Mouse (Mus musculus): ENCODE measurements around the gene Aaed1. TPM values are rescaled to one million over a fixed set of nuclear protein-coding genes. Genes with fewer than 3 reads are reported as not detected.

Aaed1 gene
- polyA plus RNA-seq, 1 experiment from 2014 or later, result 47.9 TPM

DNA sequence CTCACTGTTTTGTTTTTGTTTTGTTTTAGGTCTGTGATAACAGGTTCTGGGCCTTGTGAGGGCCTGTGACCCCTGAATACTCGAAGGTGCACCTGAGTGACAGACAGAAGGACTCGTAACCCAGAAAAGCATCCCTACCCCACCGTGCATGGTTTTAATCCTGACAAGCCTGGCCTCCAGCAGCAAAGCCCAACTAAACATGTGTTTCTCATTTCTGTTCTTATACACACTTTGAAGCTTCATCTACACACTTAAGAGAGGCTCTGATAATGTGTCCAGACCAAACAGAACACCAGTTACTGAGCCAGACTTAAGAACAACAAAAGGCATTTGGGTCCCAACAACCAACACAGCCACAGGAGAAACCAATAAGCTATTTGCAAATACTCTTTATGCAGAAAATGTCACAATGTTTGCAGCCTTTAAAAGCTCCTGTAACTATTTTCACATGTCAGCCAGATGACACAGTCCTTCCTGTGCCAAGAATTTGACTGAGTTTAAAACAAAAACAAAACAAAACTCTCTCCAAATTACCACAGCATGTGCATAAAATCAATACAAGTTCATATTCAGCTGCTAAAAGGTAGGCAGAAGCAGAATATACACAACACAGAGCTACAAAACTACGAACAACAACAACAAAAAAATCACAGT lies 77.3 kb downstream of the Aaed1 start:
- Histone ChIP-seq H3K4me2 (replicated peaks; ENCODE audit: low read depth) (no peak overlapping the region), H3K27ac (replicated peaks) (no peak overlapping the region), H3K4me3 (ENCODE audit: low read depth, low read length) (no peak overlapping the region), H3K9me3 (ENCODE audit: control insufficient read depth, low read length) (no peaks in the 10 kb centered on the region), H3K27me3 (ENCODE audit: control insufficient read depth, insufficient read depth, low read length) (no peaks in the 10 kb centered on the region), H3K36me3 (ENCODE audit: control insufficient read depth, insufficient read depth, low read length) (no peaks in the 10 kb centered on the region), H3K9ac (ENCODE audit: low read length) (no peak overlapping the region), H3K4me1 (replicated peaks; ENCODE audit: control insufficient read depth, insufficient read depth) (no peaks in the 10 kb centered on the region)
- no peak for DNase-seq (ENCODE audit: low spot score)
- TF ChIP-seq EP300 (optimal IDR thresholded peaks at IDR 0.05), result no peak
- TF ChIP-seq CTCF (IDR thresholded peaks at IDR 0.05; ENCODE audit: low read depth), result no peak
- no peak for ATAC-seq (ENCODE audit: low FRiP score, low TSS enrichment)
- 51% methylated on average over 4 of the region's 4 CpGs for WGBS

DNA sequence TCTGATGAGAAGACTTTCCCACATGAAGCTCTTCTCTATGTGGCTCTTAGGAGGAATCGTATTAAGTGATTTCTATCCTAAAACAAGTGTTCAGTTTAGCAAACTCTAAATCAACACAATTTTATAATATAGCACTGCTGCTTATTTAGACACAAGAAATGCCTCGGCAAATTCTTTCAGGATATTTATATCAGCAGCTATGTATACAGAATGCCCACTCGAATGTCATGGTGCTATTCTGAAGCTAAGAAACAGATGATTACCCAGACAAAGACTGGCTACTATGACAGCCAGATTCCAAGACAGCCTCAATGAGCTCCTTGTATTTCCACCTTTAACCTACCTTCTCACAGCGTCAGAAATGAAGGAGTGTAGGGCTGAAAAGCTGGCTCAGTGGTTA lies 79.4 kb downstream of the Aaed1 start:
- Histone ChIP-seq H3K36me3 (ENCODE audit: control insufficient read depth, insufficient read depth, low read length) (no peaks in the 10 kb centered on the region), H3K27me3 (ENCODE audit: control insufficient read depth, insufficient read depth, low read length) (no peaks in the 10 kb centered on the region), H3K4me3 (ENCODE audit: low read depth, low read length) (no peak overlapping the region), H3K9me3 (ENCODE audit: control insufficient read depth, low read length) (no peaks in the 10 kb centered on the region), H3K9ac (ENCODE audit: low read length) (no peak overlapping the region), H3K4me1 (replicated peaks; ENCODE audit: control insufficient read depth, insufficient read depth) (no peaks in the 10 kb centered on the region), H3K27ac (replicated peaks) (no peak overlapping the region), H3K4me2 (replicated peaks; ENCODE audit: low read depth) (no peak overlapping the region)
- DNase-seq (ENCODE audit: low spot score) (no peak), ATAC-seq (ENCODE audit: low FRiP score, low TSS enrichment) (no peak)
- WGBS, result 75% methylated on average over 4 of the region's 4 CpGs
- no peak for TF ChIP-seq EP300 (optimal IDR thresholded peaks at IDR 0.05)
- TF ChIP-seq CTCF (IDR thresholded peaks at IDR 0.05; ENCODE audit: low read depth), result no peak

DNA sequence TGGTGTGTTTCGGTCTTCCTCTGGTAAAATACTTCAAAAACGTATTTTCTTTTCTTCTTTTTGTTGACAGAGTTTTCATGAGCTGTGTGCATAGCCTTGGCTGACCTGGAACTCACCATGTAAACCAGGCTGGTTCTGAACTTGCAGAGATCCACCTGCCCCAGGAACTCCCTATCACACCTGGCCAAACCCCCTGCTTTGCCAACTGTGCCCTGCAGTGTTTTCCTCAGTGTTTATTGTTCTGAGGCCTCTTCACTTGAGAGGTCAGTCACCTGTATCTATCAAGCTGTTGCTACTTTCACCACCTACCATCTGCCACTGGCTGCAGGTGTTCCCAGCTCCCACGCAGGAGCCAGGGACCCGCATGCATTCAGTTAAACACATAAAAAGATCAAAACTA lies 85.8 kb downstream of the Aaed1 start:
- ATAC-seq (ENCODE audit: low FRiP score, low TSS enrichment) (no peak), DNase-seq (ENCODE audit: low spot score) (no peak)
- Histone ChIP-seq H3K27me3 (ENCODE audit: control insufficient read depth, insufficient read depth, low read length) (no peaks in the 10 kb centered on the region), H3K9me3 (ENCODE audit: control insufficient read depth, low read length) (no peaks in the 10 kb centered on the region), H3K4me1 (replicated peaks; ENCODE audit: control insufficient read depth, insufficient read depth) (no peaks in the 10 kb centered on the region), H3K4me3 (ENCODE audit: low read depth, low read length) (no peak overlapping the region), H3K27ac (replicated peaks) (no peak overlapping the region), H3K36me3 (ENCODE audit: control insufficient read depth, insufficient read depth, low read length) (no peaks in the 10 kb centered on the region), H3K4me2 (replicated peaks; ENCODE audit: low read depth) (no peak overlapping the region), H3K9ac (ENCODE audit: low read length) (no peak overlapping the region)
- WGBS, result 72% methylated on average over 4 of the region's 4 CpGs
- TF ChIP-seq CTCF (IDR thresholded peaks at IDR 0.05; ENCODE audit: low read depth) (no peak), EP300 (optimal IDR thresholded peaks at IDR 0.05) (no peak)

DNA sequence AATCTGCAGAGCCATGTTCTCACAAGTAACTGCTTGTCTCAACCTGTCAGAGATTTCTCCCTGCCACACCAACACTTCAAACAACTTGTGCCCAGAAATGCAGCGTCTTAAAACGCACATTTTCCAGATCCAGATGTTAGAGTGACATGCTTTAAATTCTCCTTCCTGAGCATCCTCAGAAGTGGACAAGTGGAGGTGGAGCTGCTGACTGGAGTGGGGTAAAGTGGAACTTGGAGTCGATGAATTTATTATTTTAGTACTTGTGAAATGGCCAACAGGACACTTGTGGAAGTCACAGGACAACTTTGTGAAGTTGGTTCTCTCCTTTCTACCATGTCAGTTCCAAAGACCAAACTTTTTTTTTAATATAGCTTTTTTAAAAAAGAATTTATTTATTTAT lies 86.8 kb downstream of the Aaed1 start:
- ATAC-seq (ENCODE audit: low FRiP score, low TSS enrichment), result no peak
- Histone ChIP-seq H3K9ac (ENCODE audit: low read length) (no peak overlapping the region), H3K36me3 (ENCODE audit: control insufficient read depth, insufficient read depth, low read length) (no peaks in the 10 kb centered on the region), H3K9me3 (ENCODE audit: control insufficient read depth, low read length) (no peaks in the 10 kb centered on the region), H3K4me3 (ENCODE audit: low read depth, low read length) (no peak overlapping the region), H3K27me3 (ENCODE audit: control insufficient read depth, insufficient read depth, low read length) (no peaks in the 10 kb centered on the region), H3K4me1 (replicated peaks; ENCODE audit: control insufficient read depth, insufficient read depth) (no peaks in the 10 kb centered on the region), H3K4me2 (replicated peaks; ENCODE audit: low read depth) (no peak overlapping the region), H3K27ac (replicated peaks) (no peak overlapping the region)
- 70% methylated on average over 3 of the region's 3 CpGs for WGBS
- DNase-seq (ENCODE audit: low spot score), result no peak
- TF ChIP-seq EP300 (optimal IDR thresholded peaks at IDR 0.05) (no peak), CTCF (IDR thresholded peaks at IDR 0.05; ENCODE audit: low read depth) (no peak)

Other genes with a start within 250 kb of the Aaed1 start
- not detected in 2 replicates for gene Hsd17b3, start 223.5 kb downstream of the Aaed1 start, polyA plus RNA-seq (2015; fragmentation: Nextera tagmentation; extraction: Ambion mirVana)
- gene Slc35d2, start 183.3 kb downstream of the Aaed1 start, polyA plus RNA-seq (2015; fragmentation: Nextera tagmentation; extraction: Ambion mirVana), result 7.9 and 9.5 TPM in 2 replicates
- gene Zfp367, start 159.5 kb downstream of the Aaed1 start, polyA plus RNA-seq (2015; fragmentation: Nextera tagmentation; extraction: Ambion mirVana), result 10.9 and 12.3 TPM in 2 replicates
- 11.9 and 13.2 TPM in 2 replicates for gene Habp4, start 150.9 kb downstream of the Aaed1 start, polyA plus RNA-seq (2015; fragmentation: Nextera tagmentation; extraction: Ambion mirVana)
- gene Cdc14b, start 37.4 kb downstream of the Aaed1 start, polyA plus RNA-seq (2015; fragmentation: Nextera tagmentation; extraction: Ambion mirVana), result 11.8 and 12.1 TPM in 2 replicates
- gene Ctsl, start 58.2 kb upstream of the Aaed1 start, polyA plus RNA-seq (2015; fragmentation: Nextera tagmentation; extraction: Ambion mirVana), result 183 and 184 TPM in 2 replicates
- 4.5 and 5.3 TPM in 2 replicates for gene Cdk20, start 119.6 kb upstream of the Aaed1 start, polyA plus RNA-seq (2015; fragmentation: Nextera tagmentation; extraction: Ambion mirVana)
- not detected in 2 replicates for gene Fam240b, start 185.1 kb upstream of the Aaed1 start, polyA plus RNA-seq (2015; fragmentation: Nextera tagmentation; extraction: Ambion mirVana)